In genomic region chr7:36620256-36620655, GRCm38 (mm10) we compare ENCODE assay signal across 14 mouse cellular contexts.
DNase-seq lines count a peak whose midpoint lies in the region; TF ChIP-seq lines count a peak whose summit lies in the region.
"Had no signal": no experiment of that assay in that cellular context is flagged by ENCODE, and none has a peak within 500 bp of the region (broad histone marks: within the 10 kb centered on the region; RNA-seq: fewer than 3 reads in every experiment).

No protein-coding gene starts in this region.

- intact Hi-C loops in left cerebral cortex, adult 2 months (cut with DNase I): no loop called here
- intact Hi-C loops in left cerebral cortex, postnatal 4 days (cut with DNase I): no loop called here

- no peaks in the 10 kb centered on the region for H3K27me3 ChIP-seq in midbrain, embryonic 10.5 days (ENCODE audit: low read depth, poor library complexity, severe bottlenecking)
- H3K27me3 ChIP-seq: forebrain, embryonic 13.5 days; liver, embryonic 15.5 days had no signal

- H3K4me3 ChIP-seq in left cerebral cortex, adult 2 months: no peak overlapping the region
- H3K4me3 ChIP-seq in midbrain, embryonic 10.5 days: no peak overlapping the region
- H3K4me3 ChIP-seq: forebrain, embryonic 13.5 days; liver, embryonic 15.5 days had no signal

- H3K36me3 ChIP-seq in midbrain, embryonic 10.5 days: no peaks in the 10 kb centered on the region
- H3K36me3 ChIP-seq: liver, embryonic 15.5 days had no signal

- H3K27ac ChIP-seq in left cerebral cortex, adult 2 months: no peak overlapping the region
- H3K27ac ChIP-seq in midbrain, embryonic 10.5 days (replicated peaks): no peak overlapping the region
- H3K27ac ChIP-seq: forebrain, embryonic 13.5 days; liver, embryonic 15.5 days had no signal

- TF ChIP-seq CTCF in left cerebral cortex, adult 2 months (IDR thresholded peaks at IDR 0.05): peak; percentile 27

- no peaks in the 10 kb centered on the region for H3K4me1 ChIP-seq in midbrain, embryonic 10.5 days
- H3K4me1 ChIP-seq: forebrain, embryonic 13.5 days; liver, embryonic 15.5 days had no signal

- peak; percentile 14 for DNase-seq in gastrocnemius, postnatal 10 days
- no peak for DNase-seq in gastrocnemius, adult 8-10 months (ENCODE audit: low spot score in 2 of 2)
- no peak for DNase-seq in left cerebral cortex, adult 2 months (ENCODE audit: extremely low spot score in 1 of 2, low spot score in 2 of 2)
- no peak for DNase-seq in left cerebral cortex, postnatal 4 days
- DNase-seq in thymus, postnatal 4 days: peak; percentile 13
- DNase-seq in thymus, adult 18-20 months: no peak
- DNase-seq in urinary bladder, adult 18-20 months (ENCODE audit: low spot score in 2 of 2): no peak
- DNase-seq in midbrain, embryonic 10.5 days (ENCODE audit: low spot score): no peak
- DNase-seq: cerebellum, postnatal 36 days; heart, postnatal 10 days; layer of hippocampus, adult 9-11 months; right cerebral cortex, postnatal 14 days had no signal

- no peaks in the 10 kb centered on the region for H3K9me3 ChIP-seq in midbrain, embryonic 10.5 days (replicated peaks)
- H3K9me3 ChIP-seq: forebrain, embryonic 13.5 days; liver, embryonic 15.5 days had no signal

- 64% methylated on average over 6 of the region's 6 CpGs for WGBS in midbrain, embryonic 10.5 days

Comparison
In these comparisons a context has a peak if more than half of its experiments do, and no peak if none do; other contexts are left out.
1. DNase-seq: peak in gastrocnemius, postnatal 10 days (single experiment) and thymus, postnatal 4 days (single experiment); none in gastrocnemius, adult 8-10 months (0 of 2), left cerebral cortex, adult 2 months (0 of 2), left cerebral cortex, postnatal 4 days (single experiment), thymus, adult 18-20 months (0 of 2), urinary bladder, adult 18-20 months (0 of 2) and midbrain, embryonic 10.5 days (single experiment).